Mouse (Mus musculus) forebrain, embryonic 14.5 days (tissue): ENCODE results near the gene Arfgef2. TPM values are rescaled to one million over a fixed set of nuclear protein-coding genes. Genes with fewer than 3 reads are reported as not detected.

Experiments
- ATAC-seq: fragments of 200-750 bp; cut with Nextera tagmentation; 2 replicates; pipeline ENCODE4 v1.8.0; 2017; ENCODE audit warnings: mild to moderate bottlenecking, moderate library complexity
- DNase-seq: peaks from one replicate; pipeline ENCODE4 v3.0.0-alpha.2; 2015; ENCODE audit warnings: low spot score
- H3K27ac ChIP-seq: fragments of 300-500 bp; sonication (generic); 2 replicates; pipeline ENCODE4 v1.5.1; 2014; ENCODE audit warnings: low read depth, mild to moderate bottlenecking, control low read depth, low read length, moderate library complexity
- H3K27me3 ChIP-seq: fragments of 300-500 bp; sonication (generic); replicated peaks from 2 replicates; pipeline ENCODE4 v1.6.1; 2014; ENCODE audit warnings: low read length, control low read depth, mixed read lengths; ENCODE audit not compliant: control insufficient read depth, insufficient read depth
- H3K36me3 ChIP-seq: fragments of 300-500 bp; sonication (generic); 2 replicates; pipeline ENCODE4 v1.6.1; 2014; ENCODE audit warnings: low read length, control low read depth; ENCODE audit not compliant: control insufficient read depth, insufficient read depth
- H3K4me1 ChIP-seq: fragments of 300-500 bp; sonication (generic); 2 replicates; pipeline ENCODE4 v1.6.1; 2014; ENCODE audit warnings: antibody characterized with exemption, low read length, control low read depth; ENCODE audit not compliant: control insufficient read depth, insufficient read depth
- H3K4me2 ChIP-seq: fragments of 300-500 bp; sonication (generic); 2 replicates; pipeline ENCODE4 v1.6.1; 2014; ENCODE audit warnings: mild to moderate bottlenecking, control low read depth, low read length
- H3K4me3 ChIP-seq: fragments of 300-500 bp; sonication (generic); 2 replicates; pipeline ENCODE4 v1.5.1; 2014; ENCODE audit warnings: low read depth, low read length, control low read depth
- H3K9ac ChIP-seq: fragments of 300-500 bp; sonication (generic); 2 replicates; pipeline ENCODE4 v1.6.1; 2014; ENCODE audit warnings: mild to moderate bottlenecking, low read length, control low read depth, moderate library complexity
- H3K9me3 ChIP-seq: fragments of 300-500 bp; sonication (generic); replicated peaks from 2 replicates; pipeline ENCODE4 v1.6.1; 2016; ENCODE audit warnings: low read length, control low read depth, mixed read lengths; ENCODE audit not compliant: control insufficient read depth
- WGBS: fragments of 180-500 bp; shearing (Covaris S2); extraction: QIAGEN DNeasy Blood & Tissue Kit; methylation state at CpG from one replicate; pipeline ENCODE4 v1.1.7; 2014; 5-methylcytosine and 5-hydroxymethylcytosine counted together
- polyA plus RNA-seq: library from polyadenylated mRNA; unstranded; fragments of >200 nt; fragmentation: Nextera tagmentation; extraction: Ambion mirVana; gene quantifications from 2 replicates; pipeline ENCODE4 v1.2.1, GENCODE M21; 2014

The Arfgef2 gene
- polyA plus RNA-seq, 1 experiment from 2014 or later, result 2.6 TPM

- no peaks in the 10 kb centered on the region for H3K36me3 ChIP-seq
- no peak overlapping the region for H3K9ac ChIP-seq
- H3K4me2 ChIP-seq, result no peak overlapping the region
- ATAC-seq (no peak), DNase-seq (no peak)
- no peak overlapping the region for H3K4me3 ChIP-seq
- H3K4me1 ChIP-seq, result no peaks in the 10 kb centered on the region
- no peaks in the 10 kb centered on the region for H3K9me3 ChIP-seq
- no peak overlapping the region for H3K27ac ChIP-seq
- no peaks in the 10 kb centered on the region for H3K27me3 ChIP-seq
- 79% methylated on average over 2 of the region's 2 CpGs for WGBS
Measured at GRCm38 (mm10) chr2:166820844-166821243, 15.5 kb downstream of the Arfgef2 start.

- ATAC-seq (no peak), DNase-seq (no peak)
- Histone ChIP-seq H3K9me3 (no peaks in the 10 kb centered on the region), H3K27ac (no peak overlapping the region), H3K4me3 (no peak overlapping the region), H3K4me2 (no peak overlapping the region), H3K27me3 (no peaks in the 10 kb centered on the region), H3K36me3 (no peaks in the 10 kb centered on the region), H3K9ac (no peak overlapping the region), H3K4me1 (no peaks in the 10 kb centered on the region)
- WGBS, result 99% methylated on average over 3 of the region's 3 CpGs
Measured at GRCm38 (mm10) chr2:166821406-166821805, 16.0 kb downstream of the Arfgef2 start.

- H3K4me3 ChIP-seq, result no peak overlapping the region
- no peaks in the 10 kb centered on the region for H3K4me1 ChIP-seq
- H3K9ac ChIP-seq, result no peak overlapping the region
- DNase-seq, result no peak
- no peaks in the 10 kb centered on the region for H3K27me3 ChIP-seq
- no peaks in the 10 kb centered on the region for H3K9me3 ChIP-seq
- H3K27ac ChIP-seq, result no peak overlapping the region
- 76% methylated on average over 10 of the region's 10 CpGs for WGBS
- H3K4me2 ChIP-seq, result no peak overlapping the region
- no peak for ATAC-seq
- H3K36me3 ChIP-seq, result no peaks in the 10 kb centered on the region
Measured at GRCm38 (mm10) chr2:166822119-166822826, 16.9 kb downstream of the Arfgef2 start.

DNA sequence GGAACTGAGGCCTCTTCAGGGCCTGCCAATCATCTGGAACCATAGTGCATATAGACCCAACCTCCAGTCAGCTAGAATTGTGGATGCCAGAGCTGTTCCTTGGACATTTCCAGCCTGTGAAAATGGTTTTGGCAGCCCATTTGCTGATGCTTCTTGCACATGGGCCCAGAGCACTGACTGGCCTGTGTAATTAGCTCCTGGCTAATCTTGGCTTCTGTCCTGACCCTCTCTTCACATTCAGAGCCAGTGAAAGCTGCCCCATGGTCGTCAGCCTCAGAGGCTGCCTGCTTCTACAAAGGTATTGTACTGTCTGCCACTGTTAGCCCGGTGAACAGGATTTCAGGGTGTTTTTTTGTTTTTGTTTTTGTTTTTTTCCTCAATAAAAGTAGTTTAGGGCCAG, 17.5 kb downstream of the Arfgef2 start:
- no peak overlapping the region for H3K27ac ChIP-seq
- ATAC-seq, result no peak
- no peak for DNase-seq
- H3K9me3 ChIP-seq, result no peaks in the 10 kb centered on the region
- H3K4me2 ChIP-seq, result no peak overlapping the region
- no peaks in the 10 kb centered on the region for H3K27me3 ChIP-seq
- 53% methylated on average over 2 of the region's 2 CpGs for WGBS
- no peaks in the 10 kb centered on the region for H3K36me3 ChIP-seq
- H3K9ac ChIP-seq, result no peak overlapping the region
- H3K4me1 ChIP-seq, result no peaks in the 10 kb centered on the region
- no peak overlapping the region for H3K4me3 ChIP-seq

- Histone ChIP-seq H3K4me3 (no peak overlapping the region), H3K4me2 (no peak overlapping the region), H3K9ac (no peak overlapping the region), H3K27ac (no peak overlapping the region), H3K4me1 (no peaks in the 10 kb centered on the region), H3K36me3 (0 out of 2 replicates have a peak, but pooled peaks cover 2% of the 10 kb centered on the region), H3K9me3 (no peaks in the 10 kb centered on the region), H3K27me3 (no peaks in the 10 kb centered on the region)
- ATAC-seq, result no peak
- no peak for DNase-seq
- WGBS, result 97% methylated on average over 5 of the region's 5 CpGs
Measured at GRCm38 (mm10) chr2:166824386-166824785, 19.0 kb downstream of the Arfgef2 start.

- Histone ChIP-seq H3K4me1 (no peaks in the 10 kb centered on the region), H3K9ac (no peak overlapping the region), H3K4me2 (no peak overlapping the region), H3K27ac (no peak overlapping the region), H3K9me3 (no peaks in the 10 kb centered on the region), H3K27me3 (no peaks in the 10 kb centered on the region), H3K4me3 (no peak overlapping the region), H3K36me3 (0 out of 2 replicates have a peak, but pooled peaks cover 2% of the 10 kb centered on the region)
- DNase-seq (no peak), ATAC-seq (no peak)
- 95% methylated on average over 5 of the region's 5 CpGs for WGBS
Measured at GRCm38 (mm10) chr2:166824998-166825397, 19.6 kb downstream of the Arfgef2 start.

DNA sequence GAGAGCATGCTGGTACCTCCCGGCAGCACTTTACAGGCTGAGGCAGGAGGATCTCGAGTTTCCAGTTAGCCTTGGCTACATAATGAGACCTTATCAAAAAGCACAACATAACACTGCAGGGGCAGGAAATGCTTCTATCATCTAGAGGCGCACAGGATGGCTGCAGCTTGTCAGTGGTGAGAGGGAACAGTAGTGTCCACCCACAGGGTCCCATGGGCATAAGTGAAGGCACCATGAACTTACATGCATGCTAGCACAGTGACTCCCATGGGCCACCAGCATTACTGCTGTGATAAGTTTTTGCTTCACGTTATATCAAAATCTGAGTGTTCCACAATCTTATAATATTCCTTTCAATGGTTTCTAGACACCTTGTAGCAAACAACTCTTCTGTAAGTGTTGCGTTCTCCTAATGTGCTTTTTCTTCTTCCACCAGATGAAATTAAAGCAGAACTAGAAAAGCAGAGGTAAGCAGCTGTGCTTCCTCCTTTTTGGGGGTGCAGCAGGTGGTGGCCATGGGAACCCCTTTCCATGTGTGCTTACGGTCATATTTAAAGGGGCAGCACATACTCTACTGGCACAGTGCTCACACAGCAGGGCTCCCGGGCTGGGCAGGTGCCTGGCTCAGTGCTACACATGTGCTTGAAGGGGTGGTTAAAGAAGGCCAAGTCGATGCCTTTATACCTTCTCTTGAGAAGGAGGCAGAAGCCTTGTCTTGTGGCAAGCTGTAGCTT, 21.3 kb downstream of the Arfgef2 start:
- 0 out of 2 replicates have a peak, but pooled peaks cover 2% of the 10 kb centered on the region for H3K36me3 ChIP-seq
- no peak overlapping the region for H3K27ac ChIP-seq
- no peaks in the 10 kb centered on the region for H3K9me3 ChIP-seq
- no peak overlapping the region for H3K4me3 ChIP-seq
- H3K4me1 ChIP-seq, result no peaks in the 10 kb centered on the region
- 93% methylated on average over 8 of the region's 8 CpGs for WGBS
- no peak overlapping the region for H3K9ac ChIP-seq
- no peak overlapping the region for H3K4me2 ChIP-seq
- no peak for DNase-seq
- no peak for ATAC-seq
- H3K27me3 ChIP-seq, result no peaks in the 10 kb centered on the region

DNA sequence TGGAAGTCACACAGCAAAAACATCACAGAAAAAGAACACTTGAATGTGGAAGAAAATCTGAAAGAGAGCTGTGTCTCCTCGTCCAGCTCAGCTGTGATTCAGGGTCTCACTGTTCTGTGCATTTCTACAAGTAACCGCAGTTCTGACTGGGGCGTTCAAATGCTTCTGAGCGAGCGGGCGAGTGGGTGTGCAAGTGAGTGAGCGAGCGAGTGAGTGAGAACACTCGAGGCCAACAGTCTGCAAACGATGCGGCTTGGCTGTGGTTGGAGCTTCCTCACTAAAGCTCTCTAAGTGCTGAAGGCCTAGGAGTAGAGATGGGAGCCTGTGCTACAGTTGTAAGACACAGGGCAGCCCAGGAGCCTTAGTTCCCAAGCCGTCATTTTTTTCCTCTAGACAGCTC, 22.9 kb downstream of the Arfgef2 start:
- Histone ChIP-seq H3K27me3 (no peaks in the 10 kb centered on the region), H3K27ac (no peak overlapping the region), H3K36me3 (0 out of 2 replicates have a peak, but pooled peaks cover 2% of the 10 kb centered on the region), H3K9ac (no peak overlapping the region), H3K9me3 (no peaks in the 10 kb centered on the region), H3K4me2 (no peak overlapping the region), H3K4me3 (no peak overlapping the region), H3K4me1 (no peaks in the 10 kb centered on the region)
- DNase-seq (no peak), ATAC-seq (no peak)
- 90% methylated on average over 12 of the region's 12 CpGs for WGBS

DNA sequence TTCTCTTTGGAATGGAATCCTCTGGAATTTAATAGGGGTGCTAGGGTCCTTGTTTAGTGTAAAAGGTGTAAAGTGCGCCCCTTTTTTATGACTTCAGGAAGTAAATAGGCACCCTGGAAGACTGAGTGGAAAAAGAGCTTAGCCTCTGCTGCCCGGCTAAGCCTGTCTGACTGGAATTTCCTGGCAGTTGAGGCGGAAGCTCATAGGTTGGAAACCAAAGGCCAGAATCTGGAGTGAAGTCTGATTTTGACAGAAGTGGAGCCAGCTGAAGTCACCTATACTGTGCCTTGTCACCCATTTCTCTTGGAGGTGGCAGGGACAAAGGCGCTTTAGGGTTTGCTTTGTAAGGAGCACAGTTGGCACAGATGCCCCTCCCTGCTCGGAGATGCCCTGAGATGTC, 25.0 kb downstream of the Arfgef2 start:
- Histone ChIP-seq H3K9me3 (no peaks in the 10 kb centered on the region), H3K36me3 (0 out of 2 replicates have a peak, but pooled peaks cover 2% of the 10 kb centered on the region), H3K27ac (no peak overlapping the region), H3K9ac (no peak overlapping the region), H3K4me3 (no peak overlapping the region), H3K27me3 (no peaks in the 10 kb centered on the region), H3K4me2 (no peak overlapping the region), H3K4me1 (no peaks in the 10 kb centered on the region)
- ATAC-seq (no peak), DNase-seq (no peak)
- WGBS, result 92% methylated on average over 5 of the region's 5 CpGs
